In the genomic region with DNA sequence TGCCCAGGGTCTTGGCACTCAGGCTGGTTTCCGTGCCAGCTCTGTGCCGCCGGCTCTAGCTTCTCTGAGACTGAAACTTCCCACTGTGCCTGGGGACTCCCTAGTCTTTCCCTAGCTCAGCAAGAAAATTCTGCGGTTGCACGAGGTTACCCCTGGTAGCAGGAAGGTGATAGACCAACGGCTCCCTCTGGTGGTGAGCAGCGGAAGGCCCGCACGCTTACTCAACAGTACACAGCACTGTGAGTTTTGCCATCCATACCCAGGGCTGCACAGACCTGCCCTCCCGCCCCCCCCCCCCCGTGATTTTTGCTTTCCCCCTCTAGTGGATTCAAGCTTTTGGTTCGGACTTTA, we compare ENCODE assay signal across 8 mouse cellular contexts. TPM values are rescaled to one million over a fixed set of nuclear protein-coding genes. Genes with fewer than 3 reads are reported as not detected.
DNase-seq lines count a peak whose midpoint lies in the region; ATAC-seq lines count a peak whose summit lies in the region.

No protein-coding gene starts in this region.

- intact Hi-C loops in left cerebral cortex, postnatal 10 days (cut with DNase I), result loop anchor here (1.0 kb wide), 1 partner anchor 32 kb away; a partner anchor contains a TSS

- DNase-seq in WW6 (ENCODE audit: low read depth, low spot score), result peak; percentile 63
- DNase-seq in gastrocnemius, postnatal 10 days, result peak; percentile 97
- peak; percentile 95 for DNase-seq in induced T-regulatory cell, adult 2 months (ENCODE audit: low read depth)
- peak; percentile 87 to 92 for DNase-seq in left cerebral cortex, postnatal 10 days (ENCODE audit: extremely low spot score in 1 of 2, low spot score in 2 of 2)
- DNase-seq in right cerebral cortex, postnatal 10 days (ENCODE audit: low spot score in 2 of 2), result peak; percentile 90 to 94
- DNase-seq in urinary bladder, postnatal 25 days (ENCODE audit: low spot score), result peak; percentile 91

- peak; percentile 63 for ATAC-seq in common myeloid progenitor, adult 5-6 weeks (replicated peaks; ENCODE audit: low read depth, poor library complexity, severe bottlenecking)
- peak; percentile 47 for ATAC-seq in megakaryocyte progenitor cell, adult 5-6 weeks (replicated peaks; ENCODE audit: poor library complexity)

RNA-seq across cellular contexts. Expression of a gene that starts 20.6 kb away (rescaled TPM):
- 1,584 and 1,794 TPM in 2 replicates for total RNA-seq in common myeloid progenitor, adult 5-6 weeks (2017)
- 100 to 1,000 TPM; 938 to 959 TPM for total RNA-seq in gastrocnemius, postnatal 10 days (2021)
- total RNA-seq in left cerebral cortex, postnatal 10 days (2021), result 100 to 1,000 TPM; 400 to 410 TPM
- total RNA-seq in megakaryocyte progenitor cell, adult 5-6 weeks (2015), result 3,223 and 3,257 TPM in 2 replicates
- 1,603 and 2,013 TPM in 2 replicates for total RNA-seq in megakaryocyte progenitor cell, adult 5-6 weeks (2017)

RNA-seq across cellular contexts. Expression of a gene that starts 26.4 kb away (rescaled TPM):
- 32.6 and 41.8 TPM in 2 replicates for total RNA-seq in common myeloid progenitor, adult 5-6 weeks (2017)
- 10 to 100 TPM; 33.4 to 41.7 TPM for total RNA-seq in gastrocnemius, postnatal 10 days (2021)
- total RNA-seq in left cerebral cortex, postnatal 10 days (2021), result 10 to 100 TPM; 71.3 to 75.0 TPM
- 17.5 and 17.7 TPM in 2 replicates for total RNA-seq in megakaryocyte progenitor cell, adult 5-6 weeks (2015)
- total RNA-seq in megakaryocyte progenitor cell, adult 5-6 weeks (2017), result 33.2 and 35.3 TPM in 2 replicates

RNA-seq across cellular contexts. Expression of a gene that starts 32.2 kb away (rescaled TPM):
- 31.2 and 72.4 TPM in 2 replicates for total RNA-seq in common myeloid progenitor, adult 5-6 weeks (2017)
- total RNA-seq in gastrocnemius, postnatal 10 days (2021), result 100 to 1,000 TPM; 107 to 130 TPM
- 10 to 100 TPM; 18.8 to 20.8 TPM for total RNA-seq in left cerebral cortex, postnatal 10 days (2021)
- 40.4 and 52.8 TPM in 2 replicates for total RNA-seq in megakaryocyte progenitor cell, adult 5-6 weeks (2015)
- total RNA-seq in megakaryocyte progenitor cell, adult 5-6 weeks (2017), result 69.6 and 73.0 TPM in 2 replicates

RNA-seq across cellular contexts. Expression of a gene that starts 54.1 kb away (rescaled TPM):
- total RNA-seq in common myeloid progenitor, adult 5-6 weeks (2017), result 3.6 and 14.3 TPM in 2 replicates
- total RNA-seq in gastrocnemius, postnatal 10 days (2021), result 10 to 100 TPM; 12.7 to 16.6 TPM
- 10 to 100 TPM; 26.8 to 31.2 TPM for total RNA-seq in left cerebral cortex, postnatal 10 days (2021)
- total RNA-seq in megakaryocyte progenitor cell, adult 5-6 weeks (2015), result 9.8 and 12.3 TPM in 2 replicates
- total RNA-seq in megakaryocyte progenitor cell, adult 5-6 weeks (2017), result 2.8 and 4.6 TPM in 2 replicates

Comparison
In these comparisons a context has a peak if more than half of its experiments do, and no peak if none do; other contexts are left out.
1. Peak in every context shown above with its lines: DNase-seq and ATAC-seq.